ENCODE assay signal across 17 mouse cellular contexts in the genomic region with DNA sequence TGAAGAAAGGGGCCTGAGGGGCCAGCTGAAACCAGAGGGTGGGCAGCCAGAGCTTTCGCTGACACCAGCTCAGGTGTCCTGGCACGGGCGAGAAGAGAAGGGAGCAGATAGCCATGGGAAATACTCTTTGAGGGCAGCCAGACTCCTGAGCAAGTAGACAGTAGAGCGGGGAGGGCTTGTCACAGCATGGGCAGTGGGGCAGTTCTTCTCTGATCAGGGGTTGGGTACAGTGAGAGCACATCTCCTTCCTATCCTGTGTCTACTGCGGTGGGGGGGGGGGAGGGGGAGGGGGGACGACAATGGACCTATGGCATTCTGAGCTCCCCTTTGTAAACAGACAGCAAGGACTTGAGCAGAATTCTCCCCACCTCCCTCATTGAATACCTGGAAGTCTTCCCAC.
DNase-seq lines count a peak whose midpoint lies in the region; ATAC-seq lines count a peak whose summit lies in the region.
"Had no signal": no experiment of that assay in that cellular context is flagged by ENCODE, and none has a peak within 500 bp of the region (broad histone marks: within the 10 kb centered on the region; RNA-seq: fewer than 3 reads in every experiment).

No protein-coding gene starts in this region.

- peaks cover 4% of the 10 kb centered on the region for H3K36me3 ChIP-seq in heart, embryonic 13.5 days
- no peaks in the 10 kb centered on the region for H3K36me3 ChIP-seq in kidney, embryonic 16.5 days (ENCODE audit: insufficient read depth, low read length)
- peaks cover 3% of the 10 kb centered on the region; the same call in 1 of the 2 replicates for H3K36me3 ChIP-seq in neural tube, embryonic 15.5 days
- H3K36me3 ChIP-seq in limb, embryonic 12.5 days = no peaks in the 10 kb centered on the region
- H3K36me3 ChIP-seq: midbrain, embryonic 12.5 days; stomach, embryonic 15.5 days had no signal

- no peak overlapping the region for H3K9ac ChIP-seq in heart, embryonic 13.5 days
- no peak overlapping the region for H3K9ac ChIP-seq in kidney, embryonic 16.5 days (replicated peaks; ENCODE audit: low read length)
- H3K9ac ChIP-seq in neural tube, embryonic 15.5 days (replicated peaks) = no peak overlapping the region
- no peak overlapping the region for H3K9ac ChIP-seq in limb, embryonic 12.5 days (replicated peaks)
- H3K9ac ChIP-seq: midbrain, embryonic 12.5 days; stomach, embryonic 15.5 days had no signal

- no peak for DNase-seq in heart, postnatal 14 days
- DNase-seq in kidney, adult 18-20 months = no peak
- no peak for DNase-seq in neural tube, embryonic 10.5 days (ENCODE audit: extremely low spot score, low spot score)
- no peak for DNase-seq in left cerebral cortex, adult 9 months (ENCODE audit: low spot score in 2 of 2)
- DNase-seq: cerebellum, adult 2 months; layer of hippocampus, postnatal 36 days; liver; lung, adult 2 months had no signal

- H3K27me3 ChIP-seq in heart, embryonic 13.5 days (replicated peaks) = no peaks in the 10 kb centered on the region
- H3K27me3 ChIP-seq in kidney, embryonic 16.5 days (ENCODE audit: insufficient read depth, low read length) = no peaks in the 10 kb centered on the region
- no peaks in the 10 kb centered on the region for H3K27me3 ChIP-seq in neural tube, embryonic 15.5 days (replicated peaks)
- H3K27me3 ChIP-seq in limb, embryonic 12.5 days = no peaks in the 10 kb centered on the region
- H3K27me3 ChIP-seq: midbrain, embryonic 12.5 days; stomach, embryonic 15.5 days had no signal

- intact Hi-C loops in heart, postnatal 14 days (cut with DNase I) = no loop called here

- ATAC-seq in heart, embryonic 13.5 days (ENCODE audit: extremely low read depth, insufficient number of reproducible peaks, low FRiP score, low TSS enrichment) = no peak
- ATAC-seq in kidney, embryonic 16.5 days (ENCODE audit: low FRiP score, low TSS enrichment) = peak; percentile 31; the same call in 1 of the 2 replicates
- 0 out of 2 replicates have a peak, but pooled peaks have one; percentile 20 for ATAC-seq in neural tube, embryonic 15.5 days (ENCODE audit: low FRiP score)
- 0 out of 2 replicates have a peak, but pooled peaks have one; percentile 66 for ATAC-seq in limb, embryonic 12.5 days (ENCODE audit: insufficient number of reproducible peaks, insufficient read depth, low FRiP score, low TSS enrichment, low read depth)
- ATAC-seq: intestine, postnatal 0 days had no signal

- no peaks in the 10 kb centered on the region for H3K9me3 ChIP-seq in heart, embryonic 13.5 days
- H3K9me3 ChIP-seq in kidney, embryonic 16.5 days (ENCODE audit: low read length) = no peaks in the 10 kb centered on the region
- H3K9me3 ChIP-seq in neural tube, embryonic 15.5 days (replicated peaks) = no peaks in the 10 kb centered on the region
- no peaks in the 10 kb centered on the region for H3K9me3 ChIP-seq in limb, embryonic 12.5 days
- H3K9me3 ChIP-seq: midbrain, embryonic 12.5 days; stomach, embryonic 15.5 days had no signal

- 77% methylated on average over 5 of the region's 6 CpGs for WGBS in heart, embryonic 13.5 days
- 85% methylated on average over 5 of the region's 6 CpGs for WGBS in kidney, embryonic 16.5 days
- WGBS in neural tube, embryonic 15.5 days = 83% methylated on average over 6 of the region's 6 CpGs
- 93% methylated on average over 4 of the region's 6 CpGs for WGBS in limb, embryonic 12.5 days

- no peak overlapping the region for H3K4me3 ChIP-seq in heart, embryonic 13.5 days
- no peak overlapping the region for H3K4me3 ChIP-seq in kidney, embryonic 16.5 days (ENCODE audit: low read length)
- H3K4me3 ChIP-seq in neural tube, embryonic 15.5 days (replicated peaks) = no peak overlapping the region
- H3K4me3 ChIP-seq in limb, embryonic 12.5 days (replicated peaks) = no peak overlapping the region
- H3K4me3 ChIP-seq: midbrain, embryonic 12.5 days; stomach, embryonic 15.5 days had no signal

- peak overlapping the region; percentile 60; the same call in 1 of the 2 replicates for H3K27ac ChIP-seq in heart, embryonic 13.5 days (replicated peaks)
- no peak overlapping the region for H3K27ac ChIP-seq in kidney, embryonic 16.5 days (ENCODE audit: low read length)
- H3K27ac ChIP-seq in neural tube, embryonic 15.5 days (replicated peaks) = no peak overlapping the region
- no peak overlapping the region for H3K27ac ChIP-seq in limb, embryonic 12.5 days
- H3K27ac ChIP-seq: kidney, postnatal 0 days; macrophage; midbrain, embryonic 12.5 days; stomach, embryonic 15.5 days had no signal

- no peak overlapping the region for H3K4me2 ChIP-seq in heart, embryonic 13.5 days
- H3K4me2 ChIP-seq in kidney, embryonic 16.5 days (replicated peaks; ENCODE audit: low read depth, low read length) = no peak overlapping the region
- no peak overlapping the region for H3K4me2 ChIP-seq in neural tube, embryonic 15.5 days
- no peak overlapping the region for H3K4me2 ChIP-seq in limb, embryonic 12.5 days
- H3K4me2 ChIP-seq: midbrain, embryonic 12.5 days; stomach, embryonic 15.5 days had no signal

- peaks cover 34% of the 10 kb centered on the region for H3K4me1 ChIP-seq in heart, embryonic 13.5 days
- no peaks in the 10 kb centered on the region; the same call in 1 of the 2 replicates for H3K4me1 ChIP-seq in kidney, embryonic 16.5 days (ENCODE audit: insufficient read depth, low read length)
- peaks cover 7% of the 10 kb centered on the region; the same call in 1 of the 2 replicates for H3K4me1 ChIP-seq in neural tube, embryonic 15.5 days
- H3K4me1 ChIP-seq in limb, embryonic 12.5 days (replicated peaks) = peaks cover 8% of the 10 kb centered on the region; the same call in 1 of the 2 replicates
- H3K4me1 ChIP-seq: stomach, embryonic 15.5 days had no signal
